Mouse (Mus musculus): Measurements from ENCODE around the gene Akt1s1. TPM values are rescaled to one million over a fixed set of nuclear protein-coding genes. Genes with fewer than 3 reads are reported as not detected.

Gene Akt1s1
- polyA plus RNA-seq, 1 experiment from 2014 or later, result 99.1 TPM

DNA sequence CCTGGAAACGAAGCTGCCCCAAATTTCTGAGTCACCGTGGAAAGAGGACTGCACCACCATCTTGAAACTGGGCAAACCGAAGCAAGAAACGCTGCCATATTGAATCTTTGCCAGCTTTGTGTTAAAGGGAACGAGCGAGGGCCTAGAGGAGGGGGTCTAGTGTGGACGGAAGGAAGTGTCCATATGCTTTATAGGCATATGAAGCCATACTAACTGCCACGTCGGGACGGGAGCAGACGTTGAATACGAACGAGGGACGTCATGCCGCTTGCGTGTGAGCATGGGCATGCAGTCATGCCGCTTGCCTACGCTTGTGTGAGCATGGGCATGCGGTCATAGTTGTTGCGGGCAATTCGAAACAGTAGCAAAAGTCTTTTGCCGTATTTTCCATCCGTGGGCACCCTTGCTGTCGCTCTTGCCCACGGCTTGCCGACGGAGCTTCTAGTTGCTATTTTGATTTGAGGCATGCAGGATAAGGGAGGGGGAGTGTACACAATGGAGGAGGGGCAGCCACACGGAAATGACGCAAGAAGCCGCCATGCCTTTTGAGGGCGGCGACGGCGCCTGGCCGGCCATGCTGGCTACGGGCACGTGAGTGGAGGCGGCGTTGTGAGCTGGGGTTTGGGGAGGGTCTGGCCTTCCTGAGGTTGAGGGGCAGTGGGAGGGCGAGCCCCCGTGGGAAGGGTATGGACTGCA is 773 bp downstream of the Akt1s1 start:
- Histone ChIP-seq H3K4me1 (replicated peaks) (peaks cover 46% of the 10 kb centered on the region), H3K9ac (peak overlapping the region; percentile 84)

DNA sequence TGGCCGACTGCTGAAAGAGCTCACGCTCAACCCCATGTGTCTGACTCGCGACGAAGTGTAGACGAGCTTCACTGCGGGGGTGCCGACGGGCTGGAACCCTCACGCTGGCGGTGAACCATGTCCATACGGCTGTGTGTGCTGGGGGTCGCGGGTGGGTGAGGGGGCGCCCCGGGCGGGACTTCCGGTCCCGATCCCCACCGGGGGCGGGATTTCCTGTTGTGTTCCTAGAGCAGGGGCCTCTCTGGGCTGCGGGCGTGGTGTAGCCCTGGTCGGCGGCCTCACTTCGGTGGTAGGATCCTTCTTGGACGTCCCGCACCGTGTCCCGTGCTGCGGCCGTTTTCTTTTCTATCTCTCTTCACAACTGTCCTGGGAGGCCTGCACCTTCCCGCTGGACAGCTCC is 1.4 kb downstream of the Akt1s1 start:
- peak; percentile 36 for ATAC-seq (ENCODE audit: low FRiP score, low read depth)
- Histone ChIP-seq H3K27ac (replicated peaks) (peak overlapping the region; percentile 99), H3K36me3 (peaks cover 12% of the 10 kb centered on the region), H3K9ac (peak overlapping the region; percentile 84), H3K27me3 (no peaks in the 10 kb centered on the region), H3K4me3 (peak overlapping the region; percentile 81), H3K4me2 (peak overlapping the region; percentile 86), H3K9me3 (no peaks in the 10 kb centered on the region), H3K4me1 (replicated peaks) (peaks cover 52% of the 10 kb centered on the region)
- WGBS, result under 1% methylated on average over 33 of the region's 33 CpGs

More for the DNA sequence above, 773 bp downstream of the Akt1s1 start:
- Histone ChIP-seq H3K4me3 (peak overlapping the region; percentile 81), H3K36me3 (peaks cover 18% of the 10 kb centered on the region), H3K27ac (replicated peaks) (peak overlapping the region; percentile 99), H3K9me3 (no peaks in the 10 kb centered on the region), H3K27me3 (no peaks in the 10 kb centered on the region), H3K4me2 (peak overlapping the region; percentile 86)
- ATAC-seq (ENCODE audit: low FRiP score, low read depth), result peak; percentile 79
- WGBS, result under 1% methylated on average over 41 of the region's 41 CpGs

DNA sequence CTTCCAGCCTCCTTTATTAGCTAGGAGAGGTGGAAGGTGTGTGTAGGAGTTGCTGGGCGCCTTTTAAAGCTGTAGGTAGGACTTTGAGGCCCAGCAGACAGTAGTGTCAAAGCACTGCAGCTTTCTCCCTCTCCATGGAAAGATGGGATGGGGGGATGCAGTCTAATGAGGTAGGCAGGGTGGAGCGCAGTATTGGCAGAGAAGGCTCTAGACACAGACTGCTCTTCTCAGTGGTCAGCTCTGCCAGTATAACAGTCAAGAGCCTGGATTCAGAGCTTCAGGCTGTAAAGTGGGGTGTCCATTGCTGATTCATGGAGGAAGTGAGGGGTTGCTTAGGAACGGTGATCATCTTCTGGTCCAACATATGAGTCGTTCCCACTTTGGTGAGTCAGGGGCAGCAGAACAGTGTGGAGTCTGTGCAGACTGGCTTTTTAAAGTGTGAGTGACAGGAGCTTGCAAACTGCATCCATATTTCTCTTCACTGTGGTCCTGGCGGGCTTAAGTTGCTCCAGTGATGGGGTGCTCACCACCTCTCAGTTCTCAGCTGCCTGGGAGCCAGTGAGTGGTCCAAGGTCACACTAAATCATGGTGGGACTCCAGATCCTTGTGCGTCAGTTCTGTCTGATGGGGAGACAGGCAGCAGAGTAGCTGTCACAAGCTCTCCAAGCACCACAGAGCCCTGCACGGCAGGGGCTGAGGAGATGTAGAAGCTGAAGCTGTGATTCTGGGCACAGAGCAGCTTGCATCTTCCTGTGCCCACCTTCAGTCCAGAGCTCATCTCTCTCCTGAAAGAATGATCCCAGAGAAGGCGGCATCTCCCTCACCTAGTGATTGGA is 2.2 kb downstream of the Akt1s1 start:
- no peak for ATAC-seq (ENCODE audit: low FRiP score, low read depth)
- 80% methylated on average over 8 of the region's 8 CpGs for whole genome bisulfite sequencing
- Histone ChIP-seq H3K27ac (replicated peaks) (peak overlapping the region; percentile 99), H3K9me3 (no peaks in the 10 kb centered on the region), H3K4me2 (peak overlapping the region; percentile 86), H3K4me3 (peak overlapping the region; percentile 81), H3K9ac (peak overlapping the region; percentile 84), H3K27me3 (no peaks in the 10 kb centered on the region), H3K4me1 (replicated peaks) (peaks cover 55% of the 10 kb centered on the region), H3K36me3 (peaks cover 4% of the 10 kb centered on the region)

DNA sequence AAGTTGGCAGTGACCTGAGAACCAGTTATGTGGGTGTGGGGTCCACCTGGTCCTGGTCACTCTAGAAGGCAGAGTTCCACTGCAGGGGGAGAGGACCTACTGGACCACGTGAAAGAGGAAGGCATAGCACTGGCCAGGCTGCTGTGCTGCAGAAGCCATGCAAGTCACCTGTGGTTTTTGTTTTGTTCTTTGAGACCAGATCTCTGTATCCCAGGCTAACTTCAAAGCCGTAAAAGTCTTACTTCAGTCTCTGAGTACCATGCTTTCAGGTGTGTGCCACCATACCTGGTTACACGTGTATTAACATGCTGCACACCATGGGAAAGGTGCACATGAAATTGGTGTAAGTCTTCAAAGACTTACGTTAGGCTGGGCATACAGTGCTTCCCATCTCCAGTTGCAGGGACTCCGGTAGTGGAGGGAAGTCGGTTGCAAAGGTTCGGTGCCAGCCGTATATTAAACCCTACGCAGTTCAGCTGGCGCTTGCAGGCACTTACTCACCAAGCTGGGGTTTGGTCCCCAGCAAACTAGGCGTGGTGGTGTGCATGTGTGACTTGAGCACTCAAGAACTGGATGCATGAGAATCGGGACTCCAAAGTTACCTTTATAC is 2.9 kb downstream of the Akt1s1 start:
- H3K27me3 ChIP-seq, result no peaks in the 10 kb centered on the region
- H3K9me3 ChIP-seq, result no peaks in the 10 kb centered on the region
- H3K4me3 ChIP-seq, result no peak overlapping the region
- 97% methylated on average over 12 of the region's 12 CpGs for WGBS
- H3K36me3 ChIP-seq, result no peaks in the 10 kb centered on the region
- H3K4me1 ChIP-seq (replicated peaks), result peaks cover 60% of the 10 kb centered on the region
- 0 out of 2 replicates have a peak overlapping the region, but pooled peaks have one; percentile 86 for H3K4me2 ChIP-seq
- no peak overlapping the region for H3K9ac ChIP-seq
- no peak for ATAC-seq (ENCODE audit: low FRiP score, low read depth)
- H3K27ac ChIP-seq (replicated peaks), result no peak overlapping the region

DNA sequence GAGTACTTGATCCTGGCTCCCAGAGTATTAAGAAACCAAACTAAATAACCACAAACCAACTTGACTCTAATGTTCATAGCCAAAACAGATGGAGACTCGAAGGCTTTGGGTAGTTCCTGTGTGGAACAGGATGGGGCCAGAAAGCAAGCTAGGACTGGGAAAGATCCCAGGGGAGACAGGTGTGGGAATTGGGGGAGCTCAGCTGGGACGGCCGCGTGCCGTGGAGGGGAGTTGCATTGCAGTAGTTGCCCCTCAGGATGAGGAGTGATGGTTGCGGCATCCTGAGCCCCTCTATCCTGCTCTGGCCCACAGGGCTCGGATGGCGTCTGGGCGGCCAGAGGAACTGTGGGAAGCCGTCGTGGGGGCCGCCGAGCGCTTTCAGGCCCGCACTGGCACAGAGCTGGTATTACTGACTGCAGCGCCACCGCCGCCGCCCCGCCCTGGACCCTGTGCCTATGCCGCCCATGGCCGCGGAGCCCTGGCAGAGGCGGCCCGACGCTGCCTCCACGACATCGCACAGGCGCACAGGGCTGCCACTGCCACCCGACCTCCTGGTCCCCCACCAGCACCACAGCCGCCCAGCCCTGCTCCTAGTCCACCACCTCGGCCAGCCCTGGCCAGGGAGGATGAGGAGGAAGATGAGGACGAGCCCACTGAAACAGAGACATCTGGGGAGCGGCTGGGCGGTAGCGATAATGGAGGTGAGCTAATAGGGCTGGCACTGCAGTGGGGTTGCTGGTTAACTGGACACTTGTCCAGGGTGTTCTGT is 3.7 kb downstream of the Akt1s1 start:
- Histone ChIP-seq H3K4me2 (no peak overlapping the region), H3K4me3 (no peak overlapping the region), H3K27me3 (no peaks in the 10 kb centered on the region), H3K4me1 (replicated peaks) (peaks cover 56% of the 10 kb centered on the region), H3K36me3 (no peaks in the 10 kb centered on the region), H3K9me3 (no peaks in the 10 kb centered on the region), H3K27ac (replicated peaks) (no peak overlapping the region), H3K9ac (no peak overlapping the region)
- WGBS, result 92% methylated on average over 36 of the region's 36 CpGs
- ATAC-seq (ENCODE audit: low FRiP score, low read depth), result no peak

DNA sequence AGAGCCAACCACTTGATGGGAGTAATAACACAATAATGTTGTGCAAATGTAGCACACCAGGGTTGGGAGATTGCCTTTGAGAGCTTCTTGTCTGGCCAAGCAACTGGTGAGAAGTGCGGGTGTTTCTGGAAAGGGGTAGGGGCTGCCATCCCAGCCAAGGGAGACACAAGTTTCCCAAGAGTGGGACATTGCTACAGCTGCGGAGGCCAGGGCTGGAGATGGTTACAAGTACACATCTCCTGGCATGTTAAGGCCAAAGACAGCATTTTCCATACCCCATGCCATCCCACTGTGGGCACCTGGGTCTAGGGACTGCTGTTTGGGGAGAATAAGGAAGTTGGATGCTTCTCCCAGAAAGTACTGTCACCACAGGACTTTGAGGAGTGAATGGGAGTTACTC is 4.3 kb downstream of the Akt1s1 start:
- H3K27ac ChIP-seq (replicated peaks), result no peak overlapping the region

DNA sequence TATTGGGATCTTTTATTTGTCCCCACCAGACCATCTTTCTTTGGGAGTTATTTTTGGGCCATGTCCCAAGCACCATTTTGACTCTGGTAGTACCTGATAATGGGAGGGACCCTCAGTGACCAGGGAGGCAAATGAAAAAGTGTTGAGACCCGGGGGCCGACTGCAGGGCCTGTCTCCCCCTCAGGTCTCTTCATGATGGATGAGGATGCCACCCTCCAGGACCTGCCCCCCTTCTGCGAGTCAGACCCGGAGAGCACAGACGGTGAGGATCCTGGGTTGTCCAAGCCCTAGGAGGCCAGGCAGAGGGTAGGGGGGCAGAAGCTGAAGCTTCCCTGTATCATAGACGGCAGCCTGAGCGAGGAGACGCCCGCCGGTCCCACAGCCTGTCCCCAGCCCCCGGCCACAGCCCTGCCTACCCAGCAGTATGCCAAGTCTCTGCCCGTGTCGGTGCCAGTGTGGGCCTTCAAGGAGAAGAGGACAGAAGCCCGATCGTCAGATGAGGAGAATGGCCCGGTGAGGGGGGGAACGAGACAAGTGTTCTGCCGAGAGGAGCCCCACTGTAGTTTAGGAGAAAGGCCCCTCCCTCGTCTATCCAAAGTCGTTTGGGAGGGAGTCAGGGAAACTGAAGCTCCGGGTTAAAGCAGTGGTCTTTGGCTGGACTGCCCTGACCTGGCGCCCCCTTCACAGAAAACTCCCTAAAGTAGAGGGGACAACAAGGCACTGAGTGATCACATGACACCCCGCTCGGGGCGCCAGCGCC is 5.0 kb downstream of the Akt1s1 start:
- no peaks in the 10 kb centered on the region for H3K27me3 ChIP-seq
- 25% methylated on average over 26 of the region's 26 CpGs for WGBS
- peak overlapping the region; percentile 87 for H3K27ac ChIP-seq (replicated peaks)
- ATAC-seq (ENCODE audit: low FRiP score, low read depth), result no peak
- no peaks in the 10 kb centered on the region for H3K9me3 ChIP-seq
- peak overlapping the region; percentile 58 for H3K4me2 ChIP-seq
- H3K9ac ChIP-seq, result peak overlapping the region; percentile 44
- H3K36me3 ChIP-seq, result no peaks in the 10 kb centered on the region
- H3K4me3 ChIP-seq, result peak overlapping the region; percentile 35
- H3K4me1 ChIP-seq (replicated peaks), result peaks cover 62% of the 10 kb centered on the region

More for the DNA sequence above, 4.3 kb downstream of the Akt1s1 start:
- no peaks in the 10 kb centered on the region for H3K36me3 ChIP-seq
- H3K9ac ChIP-seq, result no peak overlapping the region
- 96% methylated on average over 2 of the region's 2 CpGs for WGBS
- peak overlapping the region; percentile 58; the same call in 1 of the 2 replicates for H3K4me2 ChIP-seq
- H3K4me3 ChIP-seq, result no peak overlapping the region
- ATAC-seq (ENCODE audit: low FRiP score, low read depth), result no peak
- peaks cover 56% of the 10 kb centered on the region for H3K4me1 ChIP-seq (replicated peaks)
- H3K27me3 ChIP-seq, result no peaks in the 10 kb centered on the region
- no peaks in the 10 kb centered on the region for H3K9me3 ChIP-seq

DNA sequence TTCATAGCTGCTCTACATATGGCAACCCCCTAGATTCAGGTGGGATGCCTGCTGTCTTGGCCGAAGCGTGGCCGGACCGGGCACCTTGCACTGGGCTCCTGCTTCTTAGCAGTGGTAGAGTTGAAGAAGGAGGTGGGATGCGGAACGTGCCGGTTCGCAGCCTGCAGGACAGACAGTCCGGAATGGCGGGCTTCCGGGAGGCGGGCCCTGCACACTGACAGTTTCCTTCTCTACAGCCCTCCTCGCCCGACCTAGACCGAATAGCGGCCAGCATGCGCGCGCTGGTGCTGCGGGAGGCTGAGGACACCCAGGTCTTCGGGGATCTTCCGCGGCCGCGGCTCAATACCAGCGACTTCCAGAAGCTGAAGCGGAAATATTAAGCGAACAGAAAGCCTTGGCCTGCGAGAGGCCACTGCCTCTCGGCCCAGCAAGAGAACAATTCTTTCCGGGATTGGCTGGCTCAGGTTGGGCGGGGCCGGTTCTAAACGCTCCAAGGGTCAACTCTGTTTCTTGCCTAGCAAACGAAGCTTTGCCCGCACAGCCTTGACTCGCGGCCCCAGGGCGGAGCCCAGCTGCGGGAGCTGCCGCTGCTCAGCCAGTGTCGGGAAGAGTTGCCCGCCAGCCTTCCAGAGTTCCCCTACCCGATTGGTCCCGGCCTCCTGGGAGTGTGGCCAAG is 5.7 kb downstream of the Akt1s1 start:
- ATAC-seq (ENCODE audit: low FRiP score, low read depth), result no peak
- H3K9ac ChIP-seq, result peak overlapping the region; percentile 44
- no peaks in the 10 kb centered on the region for H3K36me3 ChIP-seq
- H3K9me3 ChIP-seq, result no peaks in the 10 kb centered on the region
- peaks cover 63% of the 10 kb centered on the region for H3K4me1 ChIP-seq (replicated peaks)
- peak overlapping the region; percentile 87 for H3K27ac ChIP-seq (replicated peaks)
- no peaks in the 10 kb centered on the region for H3K27me3 ChIP-seq
- peak overlapping the region; percentile 35 for H3K4me3 ChIP-seq
- peak overlapping the region; percentile 58 for H3K4me2 ChIP-seq
- 3% methylated on average over 45 of the region's 45 CpGs for WGBS

DNA sequence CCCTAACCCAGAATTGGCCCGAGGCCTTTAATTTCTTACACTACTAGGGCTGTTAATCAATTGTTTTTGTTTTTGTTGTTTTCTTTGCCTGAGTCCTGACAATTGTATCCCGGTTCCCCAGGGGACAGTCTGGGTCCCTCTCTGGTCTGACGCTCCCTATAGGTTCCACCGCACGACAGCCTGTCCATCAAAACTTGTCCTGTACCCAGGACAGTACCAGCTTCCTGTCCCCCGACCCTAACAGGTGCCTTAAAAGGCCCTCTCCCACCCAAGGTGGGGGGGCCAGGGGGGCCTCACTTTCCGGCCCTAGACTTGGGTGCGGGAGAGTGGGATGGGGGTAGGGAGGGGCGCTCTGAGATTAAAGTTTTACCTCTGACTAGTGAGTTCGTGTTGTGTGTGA is 6.2 kb downstream of the Akt1s1 start:
- Histone ChIP-seq H3K36me3 (no peaks in the 10 kb centered on the region), H3K9ac (peak overlapping the region; percentile 44), H3K4me1 (replicated peaks) (peaks cover 67% of the 10 kb centered on the region), H3K4me3 (peak overlapping the region; percentile 35), H3K27me3 (no peaks in the 10 kb centered on the region), H3K9me3 (no peaks in the 10 kb centered on the region), H3K4me2 (peak overlapping the region; percentile 58), H3K27ac (replicated peaks) (peak overlapping the region; percentile 87)
- no peak for ATAC-seq (ENCODE audit: low FRiP score, low read depth)
- WGBS, result 37% methylated on average over 10 of the region's 10 CpGs

DNA sequence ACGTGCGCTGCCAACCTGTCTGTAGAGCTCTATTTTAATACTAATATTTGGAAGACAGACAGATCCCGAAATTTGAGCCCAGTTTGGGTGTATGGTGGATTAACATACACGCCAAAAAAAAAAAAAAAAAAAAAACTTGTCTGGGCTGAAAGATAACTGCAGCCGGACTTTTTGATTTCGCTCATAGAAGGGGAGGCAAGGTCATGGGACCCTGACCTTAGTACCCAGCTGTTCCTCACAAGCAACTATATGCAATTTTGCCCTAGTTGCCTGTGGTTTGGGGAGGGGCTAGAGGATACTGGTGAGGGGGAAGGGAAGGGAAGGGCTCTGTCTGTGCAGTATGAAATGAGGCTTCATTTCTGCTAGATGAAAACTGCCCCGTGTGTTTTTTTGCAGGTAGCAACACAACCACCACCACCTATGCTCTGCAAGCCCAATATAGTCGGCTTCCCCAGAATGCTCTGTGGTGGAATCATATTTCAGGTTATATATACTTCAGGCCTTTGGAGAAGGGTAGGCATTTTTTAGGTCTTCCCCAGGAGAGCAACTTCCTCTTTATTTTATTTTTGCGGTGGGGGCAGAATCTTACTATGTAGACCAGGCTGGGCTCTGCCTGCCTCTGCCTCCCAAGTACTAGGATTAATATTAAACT is 7.6 kb downstream of the Akt1s1 start:
- H3K9ac ChIP-seq, result no peak overlapping the region
- no peaks in the 10 kb centered on the region for H3K36me3 ChIP-seq
- H3K9me3 ChIP-seq, result no peaks in the 10 kb centered on the region
- H3K27ac ChIP-seq (replicated peaks), result peak overlapping the region; percentile 95
- H3K4me1 ChIP-seq (replicated peaks), result peaks cover 65% of the 10 kb centered on the region
- 67% methylated on average over 9 of the region's 9 CpGs for WGBS
- no peaks in the 10 kb centered on the region for H3K27me3 ChIP-seq
- H3K4me2 ChIP-seq, result peak overlapping the region; percentile 83
- ATAC-seq (ENCODE audit: low FRiP score, low read depth), result peak; percentile 1; the same call in 1 of the 2 replicates
- peak overlapping the region; percentile 85 for H3K4me3 ChIP-seq

Data from hindbrain, embryonic 15.5 days (tissue).